Mouse (Mus musculus) brain, embryonic 18.5 days (tissue): ENCODE measurements around the gene Csf2ra.
"Not testable (repeated sequence)": the region's sequence is repeated elsewhere in the genome, so short reads cannot be mapped to it uniquely, and the experiment has no call there.

Experiments
- DNase-seq: peaks from one replicate; pipeline ENCODE4 v3.0.0-alpha.2; 2012; ENCODE audit warnings: low read depth, low spot score

Csf2ra gene

GRCm38 (mm10) chr19:61224678-61225525, 3.3 kb downstream of the Csf2ra start:
- DNase-seq, result no peak

- DNase-seq, result no peak
These were observed 4.4 kb downstream of the Csf2ra start for GRCm38 (mm10) chr19:61223706-61224328.

- not testable (repeated sequence) for DNase-seq
These were observed 20.7 kb downstream of the Csf2ra start for GRCm38 (mm10) chr19:61207506-61207905.

DNA sequence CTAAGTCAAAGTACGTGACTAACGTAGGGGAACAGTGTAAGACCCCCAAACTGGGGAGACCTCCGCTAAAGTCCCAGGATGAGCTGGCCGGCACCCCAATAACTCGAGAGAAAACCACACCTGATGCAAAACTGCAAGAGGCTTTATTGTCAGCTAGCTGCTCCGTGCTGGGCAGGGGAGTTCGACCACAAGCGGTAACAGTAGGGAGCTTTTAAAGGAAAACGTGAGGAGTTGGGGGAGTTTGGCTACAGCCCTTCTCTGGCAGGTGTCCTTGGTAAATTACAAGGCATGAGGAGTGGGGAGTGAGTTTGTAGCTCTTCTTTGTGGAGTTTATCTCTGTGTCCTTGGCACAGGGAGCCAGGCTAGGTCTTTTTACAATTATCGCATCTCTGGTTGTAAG, 28.4 kb downstream of the Csf2ra start:
- DNase-seq, result no peak

DNA sequence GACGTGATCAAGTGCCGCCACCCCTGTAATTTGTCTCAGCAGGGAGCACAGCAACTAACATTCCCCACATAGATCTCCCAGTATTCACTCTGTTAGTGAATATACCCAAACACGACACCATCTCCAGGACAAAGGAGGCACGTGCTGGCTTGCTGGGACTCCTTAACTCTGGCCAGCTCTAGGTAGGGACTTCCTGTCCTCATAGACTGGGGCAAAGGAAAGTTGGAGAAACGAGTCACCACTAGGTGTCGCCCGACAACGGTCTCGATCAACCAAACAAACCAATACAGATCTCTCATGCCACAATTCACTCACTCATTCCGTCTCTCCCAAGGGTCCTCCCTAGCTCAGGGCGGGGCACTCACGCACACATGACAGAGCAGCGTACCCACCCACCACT, 28.9 kb downstream of the Csf2ra start:
- DNase-seq, result peak; percentile 28

DNA sequence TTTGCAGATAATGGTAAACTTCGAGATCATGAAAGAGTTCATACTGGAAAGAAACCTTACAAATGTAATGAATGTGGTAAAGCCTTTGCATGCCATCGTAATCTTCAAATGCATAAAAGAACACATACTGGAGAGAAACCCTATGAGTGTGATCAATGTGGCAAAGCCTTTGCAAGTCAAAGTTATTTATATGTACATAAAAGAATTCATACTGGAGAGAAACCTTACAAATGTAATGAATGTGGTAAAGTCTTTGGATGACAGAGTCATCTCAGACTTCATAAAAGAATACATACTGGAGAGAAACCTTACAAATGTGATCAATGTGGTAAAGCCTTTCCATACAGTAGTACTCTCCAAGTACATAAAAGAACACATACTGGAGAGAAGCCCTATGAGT, 44.6 kb downstream of the Csf2ra start, which contains the start of gene Gm6020:
Gene Gm6020 (plus strand): TSS at position 301 of the 400 bp plus-strand sequence.
- not testable (repeated sequence) for DNase-seq

- DNase-seq, result no peak
These were observed 52.4 kb downstream of the Csf2ra start, which contains the start of gene Gm7102 for GRCm38 (mm10) chr19:61175756-61176324. Gm7102 (minus strand) TSS chr19:61176309.
